Mouse (Mus musculus): ENCODE data around the gene Irgc1. TPM values are rescaled to one million over a fixed set of nuclear protein-coding genes. Genes with fewer than 3 reads are reported as not detected.

Irgc1 gene
- polyA plus RNA-seq (2021; fragmentation: Nextera tagmentation), result not detected in 2 replicates
- long read RNA-seq, experiment 1, result 0 reads
- long read RNA-seq, experiment 2, result 0 reads

GRCm38 (mm10) chr7:24451855-24452311, at the start of gene Irgc1:
Gene Irgc1 (minus strand): TSS chr7:24452297.

GRCm38 (mm10) chr7:24481474-24482207, 29.5 kb upstream of the Irgc1 start, which contains the start of gene Cadm4:
Gene Cadm4 (plus strand): TSS chr7:24482023.

GRCm38 (mm10) chr7:24462388-24463319, 10.6 kb upstream of the Irgc1 start, which contains the start of gene Plaur:
Gene Plaur (plus strand): TSS chr7:24462484.

GRCm38 (mm10) chr7:24399256-24400081, 52.6 kb downstream of the Irgc1 start, which contains the start of gene Smg9:
Gene Smg9 (plus strand): TSS chr7:24399619.

Other genes with a start within 250 kb of the Irgc1 start
- gene Zfp111, start 240.9 kb downstream of the Irgc1 start, polyA plus RNA-seq (2021; fragmentation: Nextera tagmentation), result 1.5 and 1.8 TPM in 2 replicates
- gene Zfp109, start 214.7 kb downstream of the Irgc1 start, polyA plus RNA-seq (2021; fragmentation: Nextera tagmentation), result 3.6 and 3.8 TPM in 2 replicates
- gene Zfp108, start 197.5 kb downstream of the Irgc1 start, polyA plus RNA-seq (2021; fragmentation: Nextera tagmentation), result 2.3 and 2.5 TPM in 2 replicates
- gene Zfp93, start 181.9 kb downstream of the Irgc1 start, polyA plus RNA-seq (2021; fragmentation: Nextera tagmentation), result 6.3 and 7.2 TPM in 2 replicates
- gene Zfp61, start 151.1 kb downstream of the Irgc1 start, polyA plus RNA-seq (2021; fragmentation: Nextera tagmentation), result 12.8 and 14.5 TPM in 2 replicates
- 10.7 and 11.8 TPM in 2 replicates for gene Zfp94, start 135.6 kb downstream of the Irgc1 start, polyA plus RNA-seq (2021; fragmentation: Nextera tagmentation)
- gene Tescl, start 118.4 kb downstream of the Irgc1 start, polyA plus RNA-seq (2021; fragmentation: Nextera tagmentation), result not detected in 2 replicates
- gene Lypd5, start 103.1 kb downstream of the Irgc1 start, polyA plus RNA-seq (2021; fragmentation: Nextera tagmentation), result not detected in 2 replicates
- gene Kcnn4, start 82.0 kb downstream of the Irgc1 start, polyA plus RNA-seq (2021; fragmentation: Nextera tagmentation), result 0.72 and 1.2 TPM in 2 replicates
- gene Smg9, start 52.7 kb downstream of the Irgc1 start, polyA plus RNA-seq (2021; fragmentation: Nextera tagmentation), result 11.0 and 11.7 TPM in 2 replicates
- gene Plaur, start 10.2 kb upstream of the Irgc1 start, polyA plus RNA-seq (2021; fragmentation: Nextera tagmentation), result 0.78 and 0.88 TPM in 2 replicates
- gene Cadm4, start 29.7 kb upstream of the Irgc1 start, polyA plus RNA-seq (2021; fragmentation: Nextera tagmentation), result 4.5 and 5.0 TPM in 2 replicates
- 91.6 and 96.3 TPM in 2 replicates for gene Zfp428, start 54.7 kb upstream of the Irgc1 start, polyA plus RNA-seq (2021; fragmentation: Nextera tagmentation)
- gene AC161166.1, start 60.2 kb upstream of the Irgc1 start, polyA plus RNA-seq (2021; fragmentation: Nextera tagmentation), result not detected in 2 replicates
- gene Irgq, start 78.4 kb upstream of the Irgc1 start, polyA plus RNA-seq (2021; fragmentation: Nextera tagmentation), result 9.7 and 10.2 TPM in 2 replicates
- gene Pinlyp, start 93.8 kb upstream of the Irgc1 start, polyA plus RNA-seq (2021; fragmentation: Nextera tagmentation), result not detected in 2 replicates
- gene Xrcc1, start 94.0 kb upstream of the Irgc1 start, polyA plus RNA-seq (2021; fragmentation: Nextera tagmentation), result 27.8 and 31.3 TPM in 2 replicates
- gene Ethe1, start 135.2 kb upstream of the Irgc1 start, polyA plus RNA-seq (2021; fragmentation: Nextera tagmentation), result 30.0 and 33.3 TPM in 2 replicates
- 7.2 and 10.3 TPM in 2 replicates for gene Zfp575, start 135.3 kb upstream of the Irgc1 start, polyA plus RNA-seq (2021; fragmentation: Nextera tagmentation)
- not detected in 2 replicates for gene Phldb3, start 158.5 kb upstream of the Irgc1 start, polyA plus RNA-seq (2021; fragmentation: Nextera tagmentation)
- gene Lypd3, start 184.3 kb upstream of the Irgc1 start, polyA plus RNA-seq (2021; fragmentation: Nextera tagmentation), result not detected in 2 replicates
- gene Tex101, start 224.4 kb upstream of the Irgc1 start, polyA plus RNA-seq (2021; fragmentation: Nextera tagmentation), result not detected in 2 replicates

Measured in layer of hippocampus, adult 6 months (tissue).